Mouse (Mus musculus) intestine, embryonic 14.5 days (tissue): Measurements from ENCODE around the gene Smcp. TPM values are rescaled to one million over a fixed set of nuclear protein-coding genes. Genes with fewer than 3 reads are reported as not detected.

Experiments used
- ATAC-seq: fragments of 200-750 bp; cut with Nextera tagmentation; replicated peaks from 2 replicates; pipeline ENCODE4 v1.8.0; 2017; ENCODE audit warnings: low read depth, moderate number of reproducible peaks, moderate TSS enrichment, moderate library complexity; ENCODE audit not compliant: low FRiP score, low TSS enrichment
- DNase-seq: peaks from one replicate; pipeline ENCODE4 v3.0.0-alpha.2; 2018; ENCODE audit warnings: low spot score
- H3K27ac ChIP-seq: fragments of 300-500 bp; sonication (generic); 2 replicates; pipeline ENCODE4 v1.5.1; 2014; ENCODE audit warnings: low read depth, mild to moderate bottlenecking, control low read depth
- H3K27me3 ChIP-seq: fragments of 300-500 bp; sonication (generic); replicated peaks from 2 replicates; pipeline ENCODE4 v1.6.1; 2014; ENCODE audit warnings: low read length, control low read depth; ENCODE audit not compliant: control insufficient read depth, insufficient read depth
- H3K36me3 ChIP-seq: fragments of 300-500 bp; sonication (generic); 2 replicates; pipeline ENCODE4 v1.6.1; 2014; ENCODE audit warnings: low read length, control low read depth; ENCODE audit not compliant: control insufficient read depth, insufficient read depth
- H3K4me1 ChIP-seq: fragments of 300-500 bp; sonication (generic); replicated peaks from 2 replicates; pipeline ENCODE4 v1.6.1; 2014; ENCODE audit warnings: low read length, control low read depth, mixed read lengths; ENCODE audit not compliant: control insufficient read depth, insufficient read depth
- H3K4me2 ChIP-seq: fragments of 300-500 bp; sonication (generic); 2 replicates; pipeline ENCODE4 v1.6.1; 2014; ENCODE audit warnings: low read length
- H3K4me3 ChIP-seq: fragments of 300-500 bp; sonication (generic); 2 replicates; pipeline ENCODE4 v1.5.1; 2014; ENCODE audit warnings: low read depth, low read length, control low read depth, mixed read lengths
- H3K9ac ChIP-seq: fragments of 300-500 bp; sonication (generic); 2 replicates; pipeline ENCODE4 v1.6.1; 2014; ENCODE audit warnings: mild to moderate bottlenecking, low read length
- H3K9me3 ChIP-seq: fragments of 300-500 bp; sonication (generic); 2 replicates; pipeline ENCODE4 v1.6.1; 2016; ENCODE audit warnings: low read length, control low read depth; ENCODE audit not compliant: control insufficient read depth
- WGBS: fragments of 180-500 bp; shearing (Covaris S2); extraction: QIAGEN DNeasy Blood & Tissue Kit; methylation state at CpG from one replicate; pipeline ENCODE4 v1.1.7; 2014; 5-methylcytosine and 5-hydroxymethylcytosine counted together
- polyA plus RNA-seq: library from polyadenylated mRNA; unstranded; fragments of >200 nt; fragmentation: Nextera tagmentation; extraction: Ambion mirVana; gene quantifications from 2 replicates; pipeline ENCODE4 v1.2.1, GENCODE M21; 2014

The Smcp gene
- polyA plus RNA-seq, 1 experiment from 2014 or later = not detected

- DNase-seq (no peak), ATAC-seq (no peak)
- no peak overlapping the region for H3K4me3 ChIP-seq
- H3K4me1 ChIP-seq = no peaks in the 10 kb centered on the region
- no peaks in the 10 kb centered on the region for H3K36me3 ChIP-seq
- no peak overlapping the region for H3K9ac ChIP-seq
- H3K4me2 ChIP-seq = no peak overlapping the region
- no peaks in the 10 kb centered on the region for H3K27me3 ChIP-seq
- WGBS = 84% methylated on average over 2 of the region's 2 CpGs
- no peak overlapping the region for H3K27ac ChIP-seq
- no peaks in the 10 kb centered on the region for H3K9me3 ChIP-seq
Measured at GRCm38 (mm10) chr3:92568752-92569151, 20.0 kb downstream of the Smcp start.

- no peak overlapping the region for H3K9ac ChIP-seq
- no peaks in the 10 kb centered on the region for H3K4me1 ChIP-seq
- no peak overlapping the region for H3K4me2 ChIP-seq
- no peaks in the 10 kb centered on the region for H3K27me3 ChIP-seq
- no peak overlapping the region for H3K4me3 ChIP-seq
- H3K27ac ChIP-seq = no peak overlapping the region
- no peak for ATAC-seq
- no peaks in the 10 kb centered on the region for H3K9me3 ChIP-seq
- H3K36me3 ChIP-seq = no peaks in the 10 kb centered on the region
- DNase-seq = no peak
Measured at GRCm38 (mm10) chr3:92565418-92565817, 23.4 kb downstream of the Smcp start.

GRCm38 (mm10) chr3:92534411-92534810 lies 54.4 kb downstream of the Smcp start, which contains the start of gene 2310046K23Rik:
Gene 2310046K23Rik (minus strand): TSS chr3:92534511.
- no peaks in the 10 kb centered on the region for H3K36me3 ChIP-seq
- H3K4me2 ChIP-seq = no peak within 1 kb of the TSS
- ATAC-seq = no peak
- H3K27ac ChIP-seq = no peak within 1 kb of the TSS
- no peak within 1 kb of the TSS for H3K9ac ChIP-seq
- DNase-seq = no peak
- 88% methylated on average over 3 of the region's 3 CpGs for WGBS
- no peaks in the 10 kb centered on the region for H3K27me3 ChIP-seq
- H3K4me3 ChIP-seq = no peak within 1 kb of the TSS
- H3K9me3 ChIP-seq = no peaks in the 10 kb centered on the region
- H3K4me1 ChIP-seq = no peaks in the 10 kb centered on the region

Other genes starting within 250 kb of the Smcp start
- gene Sprr2d, start 249.9 kb downstream of the Smcp start, polyA plus RNA-seq = not detected in 2 replicates
- gene Sprr2e, start 236.9 kb downstream of the Smcp start, polyA plus RNA-seq = not detected in 2 replicates
- gene Sprr2f, start 223.8 kb downstream of the Smcp start, polyA plus RNA-seq = not detected in 2 replicates
- not detected in 2 replicates for gene Sprr2h, start 203.3 kb downstream of the Smcp start, polyA plus RNA-seq
- not detected in 2 replicates for gene Sprr2i, start 181.0 kb downstream of the Smcp start, polyA plus RNA-seq
- not detected in 2 replicates for gene Sprr2j-ps, start 170.9 kb downstream of the Smcp start, polyA plus RNA-seq
- gene Gm9774, start 159.6 kb downstream of the Smcp start, polyA plus RNA-seq = 3.7 and 5.1 TPM in 2 replicates
- gene Sprr2k, start 156.4 kb downstream of the Smcp start, polyA plus RNA-seq = 0.30 and 0.31 TPM in 2 replicates
- not detected in 2 replicates for gene Sprr1b, start 150.2 kb downstream of the Smcp start, polyA plus RNA-seq
- not detected in 2 replicates for gene Sprr3, start 130.3 kb downstream of the Smcp start, polyA plus RNA-seq
- 1.0 and 1.5 TPM in 2 replicates for gene Sprr1a, start 103.1 kb downstream of the Smcp start, polyA plus RNA-seq
- not detected in 2 replicates for gene Sprr4, start 88.5 kb downstream of the Smcp start, polyA plus RNA-seq
- not detected in 2 replicates for gene 2310046K23Rik, start 54.5 kb downstream of the Smcp start, polyA plus RNA-seq
- gene Ivl, start 15.3 kb downstream of the Smcp start, polyA plus RNA-seq = 0.27 TPM in 1 of 2 replicates, not detected in the other
- not detected in 2 replicates for gene 2210017I01Rik, start 18.5 kb upstream of the Smcp start, polyA plus RNA-seq
- not detected in 2 replicates for gene Lce6a, start 32.7 kb upstream of the Smcp start, polyA plus RNA-seq
- gene Lce1a1, start 59.3 kb upstream of the Smcp start, polyA plus RNA-seq = not detected in 2 replicates
- gene Lce1b, start 67.9 kb upstream of the Smcp start, polyA plus RNA-seq = not detected in 2 replicates
- gene Lce1a2, start 81.3 kb upstream of the Smcp start, polyA plus RNA-seq = not detected in 2 replicates
- not detected in 2 replicates for gene Lce1c, start 90.2 kb upstream of the Smcp start, polyA plus RNA-seq
- not detected in 2 replicates for gene Lce1d, start 98.2 kb upstream of the Smcp start, polyA plus RNA-seq
- not detected in 2 replicates for gene Lce1e, start 120.1 kb upstream of the Smcp start, polyA plus RNA-seq
- not detected in 2 replicates for gene Lce1f, start 131.4 kb upstream of the Smcp start, polyA plus RNA-seq
- gene Gm38119, start 150.1 kb upstream of the Smcp start, polyA plus RNA-seq = not detected in 2 replicates
- not detected in 2 replicates for gene Lce1g, start 163.3 kb upstream of the Smcp start, polyA plus RNA-seq
- gene Lce1h, start 176.1 kb upstream of the Smcp start, polyA plus RNA-seq = not detected in 2 replicates
- not detected in 2 replicates for gene Lce1i, start 189.9 kb upstream of the Smcp start, polyA plus RNA-seq
- not detected in 2 replicates for gene Lce1j, start 201.5 kb upstream of the Smcp start, polyA plus RNA-seq
- gene Lce1k, start 218.9 kb upstream of the Smcp start, polyA plus RNA-seq = not detected in 2 replicates
- not detected in 2 replicates for gene Kprp, start 238.2 kb upstream of the Smcp start, polyA plus RNA-seq